Mouse (Mus musculus) heart, postnatal 4 days (tissue): ENCODE data around the gene Timm10. TPM values are rescaled to one million over a fixed set of nuclear protein-coding genes. Genes with fewer than 3 reads are reported as not detected.
A peak's percentile ranks its signal among the peaks of the same experiment; 100 is the strongest.

ENCODE experiments used
- DNase-seq: peaks from one replicate; pipeline ENCODE4 v3.0.0; 2021
- total RNA-seq, 2 experiments: library from RNA; stranded (reverse); gene quantifications; 2 replicates each; pipeline ENCODE4 v1.2.3; 2021

The Timm10 gene
- total RNA-seq, 2 experiments from 2014 or later: 107 to 126 TPM

- peak; percentile 39 for DNase-seq
These were observed 6.9 kb upstream of the Timm10 start for GRCm38 (mm10) chr2:84819861-84820260.

GRCm38 (mm10) chr2:84822552-84822951 is 4.2 kb upstream of the Timm10 start, which contains the start of gene Smtnl1:
TSS of gene Smtnl1 (minus strand) at chr2:84822652.
- DNase-seq: no peak

DNA sequence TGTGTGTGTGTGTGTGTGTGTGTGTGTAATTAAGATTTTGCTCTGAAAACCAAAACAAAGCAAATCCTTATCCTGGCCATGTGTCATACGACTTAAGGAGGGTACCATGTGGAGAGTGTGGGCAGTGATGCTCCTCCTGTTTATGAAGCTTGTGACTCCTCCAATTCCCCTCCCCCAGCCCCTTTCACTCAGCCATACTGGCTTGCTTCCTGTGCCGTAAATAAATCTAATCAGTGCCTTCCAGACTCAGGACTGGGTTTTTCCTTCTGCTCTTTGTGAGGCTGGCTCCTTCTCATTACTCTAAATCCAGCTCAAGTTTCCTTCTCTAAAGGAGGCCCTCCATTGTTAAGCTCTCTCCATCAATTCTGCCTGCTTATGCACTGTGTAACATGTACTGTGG is 3.6 kb upstream of the Timm10 start:
- DNase-seq: no peak

- DNase-seq: peak; percentile 51
These were observed 605 bp downstream of the Timm10 start for GRCm38 (mm10) chr2:84827283-84827920.

GRCm38 (mm10) chr2:84831666-84832391 is 5.0 kb downstream of the Timm10 start:
- DNase-seq: peak; percentile 91

DNA sequence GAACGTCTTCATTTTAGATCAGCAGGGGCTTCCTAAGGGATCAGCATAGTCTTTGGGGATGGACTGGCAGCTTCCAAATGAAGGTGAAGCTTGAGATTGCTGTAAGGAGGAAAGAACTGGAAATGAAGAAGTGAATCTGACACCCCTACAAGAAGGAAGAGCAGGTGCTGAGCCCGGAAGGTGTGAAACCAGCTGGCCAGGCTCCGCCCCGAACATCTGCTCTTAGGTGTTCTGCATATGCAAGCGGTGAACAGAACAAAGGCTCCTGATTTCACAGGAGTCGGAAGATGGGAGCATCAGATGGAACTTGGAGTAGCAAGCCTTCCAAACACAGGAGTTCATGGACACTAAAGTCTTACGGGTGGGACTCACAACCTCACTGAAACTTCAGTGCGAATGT is 10.3 kb downstream of the Timm10 start:
- DNase-seq: no peak

GRCm38 (mm10) chr2:84837817-84838592 is 11.2 kb downstream of the Timm10 start:
- no peak for DNase-seq

GRCm38 (mm10) chr2:84838593-84838949 is 11.8 kb downstream of the Timm10 start, which contains the start of gene Slc43a1:
TSS of gene Slc43a1 (plus strand) at chr2:84838850.
- DNase-seq: no peak

- DNase-seq: peak; percentile 33
These were observed 12.5 kb downstream of the Timm10 start for GRCm38 (mm10) chr2:84838993-84839980.

- peak; percentile 83 for DNase-seq
These were observed 13.4 kb downstream of the Timm10 start for GRCm38 (mm10) chr2:84840016-84840747.

GRCm38 (mm10) chr2:84840748-84841563 is 14.2 kb downstream of the Timm10 start:
- DNase-seq: peak; percentile 19

DNA sequence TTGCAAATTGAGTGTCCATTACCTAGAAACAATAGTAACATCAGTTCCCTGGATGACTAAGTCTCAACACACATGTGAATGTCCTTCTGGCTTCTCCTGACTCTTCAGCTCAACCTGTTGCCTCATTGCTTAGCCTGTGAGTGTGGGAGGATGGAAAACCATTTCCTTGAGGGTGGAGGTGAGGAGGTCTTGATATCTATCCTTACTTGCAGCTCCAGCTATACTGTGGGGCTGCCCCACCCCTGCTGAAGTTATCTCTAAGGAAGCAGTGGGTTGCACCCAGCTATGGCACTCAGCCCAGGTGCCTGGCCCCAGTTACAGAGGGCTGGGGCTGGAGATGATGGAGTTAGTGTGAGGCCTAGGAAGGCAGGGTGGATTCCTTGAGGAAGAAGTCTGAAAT is 15.1 kb downstream of the Timm10 start:
- DNase-seq: no peak

- DNase-seq: no peak
These were observed 16.9 kb downstream of the Timm10 start for GRCm38 (mm10) chr2:84843654-84844053.

GRCm38 (mm10) chr2:84845226-84845625 is 18.4 kb downstream of the Timm10 start:
- DNase-seq: no peak

DNA sequence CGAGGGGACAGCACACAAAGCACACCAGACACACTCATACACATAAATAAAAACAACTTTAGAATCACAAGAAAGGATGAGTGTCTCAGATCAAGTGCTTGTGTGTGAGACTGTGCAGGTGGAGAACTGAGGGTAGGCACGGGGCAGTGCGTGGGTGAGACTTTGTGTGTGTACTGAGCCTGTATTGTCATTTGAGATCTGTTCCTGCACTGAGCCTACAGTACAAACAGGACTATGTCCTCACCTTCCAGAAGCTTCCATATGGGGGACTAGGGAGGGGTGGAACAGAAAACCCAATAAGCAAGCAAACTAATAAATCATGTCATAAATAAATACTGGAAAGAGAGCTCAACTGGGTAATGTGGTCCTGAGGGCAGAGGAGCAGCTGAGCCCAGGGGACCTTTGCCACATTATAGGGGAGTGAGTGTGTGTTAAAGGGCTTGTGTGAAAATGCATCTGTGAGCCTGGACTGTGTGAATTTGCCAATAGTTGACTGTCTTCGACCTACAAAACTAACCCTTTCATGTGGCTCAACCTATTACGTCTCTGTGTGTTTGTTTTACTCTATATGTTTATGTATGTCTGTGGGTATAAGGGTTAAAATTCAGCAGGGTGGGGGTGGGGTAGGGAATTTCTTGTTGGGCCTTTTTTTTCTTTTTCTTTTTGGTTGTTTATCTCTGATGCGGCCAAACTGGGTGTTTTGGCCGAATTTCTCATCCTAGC is 23.8 kb downstream of the Timm10 start:
- DNase-seq: no peak

DNA sequence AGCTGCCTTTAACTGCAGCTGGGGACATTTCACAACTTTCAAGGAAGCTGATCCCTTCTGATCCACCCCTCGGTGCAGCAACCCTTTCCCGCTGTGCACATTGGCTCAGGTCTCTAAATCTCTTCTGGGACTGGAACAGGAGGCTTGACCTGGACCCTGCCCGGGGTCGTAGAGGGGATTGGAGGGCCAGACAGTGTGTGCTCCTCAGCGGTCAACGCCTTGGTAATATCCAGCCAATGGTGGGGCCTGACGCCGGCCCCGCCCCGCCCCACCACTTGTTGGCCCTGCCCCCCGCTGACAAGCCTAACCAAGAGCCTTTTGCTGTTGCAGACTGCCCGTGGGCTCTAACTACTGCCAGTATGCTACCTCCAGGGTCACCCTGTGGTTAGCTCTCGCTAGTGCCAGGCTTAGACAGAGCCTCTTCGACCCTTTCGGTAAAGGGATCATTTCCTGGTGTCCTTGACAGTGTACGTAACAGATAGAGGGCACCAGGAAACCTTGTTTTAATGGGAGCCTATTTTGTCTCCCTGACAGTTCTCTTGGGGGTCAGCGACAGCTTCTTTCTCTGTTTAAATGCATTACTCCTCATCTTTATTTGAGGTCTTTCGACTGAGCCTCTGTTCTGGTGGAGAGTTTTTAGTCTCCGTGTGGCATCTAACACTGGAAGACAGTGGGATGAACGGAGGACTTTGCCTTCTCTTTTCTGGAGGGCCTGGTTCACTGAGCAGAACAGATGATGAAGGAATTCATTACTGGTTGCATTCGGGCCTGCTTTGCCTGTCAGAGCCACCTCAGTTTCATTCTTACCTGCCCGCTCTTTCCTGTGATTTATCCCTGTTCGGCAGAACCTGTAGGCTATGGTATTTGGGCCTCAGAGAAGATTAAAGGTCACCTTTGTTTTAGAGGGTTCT is 24.6 kb downstream of the Timm10 start:
- peak; percentile 60 for DNase-seq

GRCm38 (mm10) chr2:84855732-84856131 is 28.9 kb downstream of the Timm10 start:
- DNase-seq: peak; percentile 68

DNA sequence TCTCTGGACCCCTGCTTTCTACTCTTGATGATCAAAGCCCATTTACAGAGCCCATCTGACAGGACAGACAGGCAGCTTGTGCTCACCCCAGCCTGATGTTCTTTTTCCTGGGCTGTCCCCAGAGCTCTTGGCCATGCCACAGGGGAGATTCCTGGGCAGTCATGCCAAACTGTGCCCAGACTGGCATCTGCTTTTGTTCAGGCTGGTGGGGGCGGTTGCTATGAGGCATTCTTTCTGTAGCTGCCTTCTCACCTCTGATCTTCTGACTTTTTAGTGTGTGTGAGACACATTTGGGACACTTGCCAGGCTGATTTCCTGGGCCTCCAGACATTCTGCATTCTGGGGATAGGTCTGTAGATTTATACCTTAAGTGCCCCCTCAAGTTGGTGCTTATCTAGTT is 31.8 kb downstream of the Timm10 start:
- no peak for DNase-seq
